9 mouse cellular contexts compared by ENCODE assay signal in the genomic region with DNA sequence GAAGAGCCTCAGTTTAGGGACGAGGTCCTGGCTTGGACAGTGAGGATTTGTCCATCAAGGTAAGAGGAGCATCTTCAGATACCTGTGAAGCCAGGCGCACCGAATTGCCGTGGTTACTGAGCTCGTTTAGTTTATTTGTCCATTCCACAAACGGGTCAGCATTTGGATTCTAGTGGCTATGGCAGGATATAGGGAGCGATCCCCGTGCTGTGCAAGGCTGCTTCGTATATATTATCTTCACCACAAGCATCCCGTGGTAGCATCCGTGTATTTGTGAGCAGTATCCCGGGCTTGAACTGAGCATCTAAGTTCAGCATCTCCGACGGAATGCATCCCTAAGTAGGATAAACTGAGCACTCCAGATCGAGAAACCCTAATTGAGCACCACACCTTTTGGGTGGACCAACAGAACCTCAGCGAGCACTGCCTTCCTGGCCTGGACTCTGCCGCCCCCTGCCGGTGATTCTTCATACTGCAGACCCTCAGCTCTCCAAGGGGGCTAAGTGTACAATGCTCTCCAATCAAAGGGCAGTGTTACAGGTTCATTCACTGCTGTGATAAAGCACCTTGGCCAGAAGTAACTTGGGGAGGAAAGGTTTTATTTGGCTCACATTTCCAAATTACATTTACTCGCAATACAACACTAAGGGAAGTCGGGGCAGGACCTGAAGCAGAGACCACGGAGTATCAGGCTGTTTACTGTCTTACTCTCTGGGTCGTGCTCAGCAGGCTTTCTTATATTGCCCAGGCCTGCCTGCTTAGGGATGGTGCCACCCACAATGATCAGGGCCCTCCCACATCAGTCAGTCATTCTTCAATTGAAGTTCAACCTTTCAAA.
DNase-seq lines count a peak whose midpoint lies in the region; TF ChIP-seq lines count a peak whose summit lies in the region.
"Had no signal": no experiment of that assay in that cellular context is flagged by ENCODE, and none has a peak within 500 bp of the region (broad histone marks: within the 10 kb centered on the region; RNA-seq: fewer than 3 reads in every experiment).

No protein-coding gene starts in this region.

- no peaks in the 10 kb centered on the region for H3K9me3 ChIP-seq in limb, embryonic 10.5 days (replicated peaks)
- H3K9me3 ChIP-seq: stomach, embryonic 15.5 days had no signal

- 54% methylated on average over 22 of the region's 22 CpGs for WGBS in kidney, adult 2 months
- WGBS in limb, embryonic 10.5 days: 53% methylated on average over 22 of the region's 22 CpGs

- TF ChIP-seq CTCF in kidney, adult 2 months (conservative IDR thresholded peaks at IDR 0.05; ENCODE audit: insufficient read depth, insufficient read length, low read depth, low read length): peak; percentile 92

- H3K27me3 ChIP-seq in kidney, adult 2 months (replicated peaks; ENCODE audit: control insufficient read depth, insufficient read depth, low read length): no peaks in the 10 kb centered on the region
- no peaks in the 10 kb centered on the region for H3K27me3 ChIP-seq in limb, embryonic 10.5 days (ENCODE audit: low read depth, poor library complexity, severe bottlenecking)
- H3K27me3 ChIP-seq: stomach, embryonic 15.5 days had no signal

- no peaks in the 10 kb centered on the region for H3K36me3 ChIP-seq in kidney, adult 2 months (ENCODE audit: control insufficient read depth, insufficient read depth, low read length)
- no peaks in the 10 kb centered on the region for H3K36me3 ChIP-seq in limb, embryonic 10.5 days
- H3K36me3 ChIP-seq: stomach, embryonic 15.5 days had no signal

- no peak overlapping the region for H3K27ac ChIP-seq in kidney, adult 2 months (ENCODE audit: insufficient read depth, low read depth, low read length)
- no peak overlapping the region for H3K27ac ChIP-seq in limb, embryonic 10.5 days
- H3K27ac ChIP-seq: stomach, embryonic 15.5 days had no signal

- peak; percentile 59 for DNase-seq in A20 (ENCODE audit: low read depth, low spot score)
- peak; percentile 86 for DNase-seq in adrenal gland, postnatal 14 days
- peak; percentile 79 for DNase-seq in embryo, embryonic 9.5 days (ENCODE audit: extremely low spot score)
- DNase-seq in heart, adult 18-20 months: peak; percentile 40 to 84
- DNase-seq in kidney, adult 2 months: peak; percentile 64
- DNase-seq in limb, embryonic 10.5 days (ENCODE audit: low spot score): peak; percentile 88
- DNase-seq in naive thymus-derived CD4-positive, alpha-beta T cell, adult 2 months (ENCODE audit: low read depth): peak; percentile 86
- peak; percentile 48 to 63 for DNase-seq in spleen, postnatal 14 days (ENCODE audit: low spot score in 2 of 2)

- TF ChIP-seq POLR2A in kidney, adult 2 months (IDR thresholded peaks at IDR 0.05; ENCODE audit: low read depth, low read length): no peak

- H3K4me1 ChIP-seq in kidney, adult 2 months (ENCODE audit: control insufficient read depth, insufficient read depth, low read length): no peaks in the 10 kb centered on the region
- H3K4me1 ChIP-seq in limb, embryonic 10.5 days: 0 out of 2 replicates have a peak, but pooled peaks cover 4% of the 10 kb centered on the region
- H3K4me1 ChIP-seq: stomach, embryonic 15.5 days had no signal

- no peak overlapping the region for H3K4me3 ChIP-seq in kidney, adult 2 months (ENCODE audit: insufficient read depth, low read depth, low read length)
- no peak overlapping the region for H3K4me3 ChIP-seq in limb, embryonic 10.5 days
- H3K4me3 ChIP-seq: stomach, embryonic 15.5 days had no signal
